Mouse (Mus musculus) heart, embryonic 11.5 days (tissue): ENCODE data around the gene Skap1. TPM values are rescaled to one million over a fixed set of nuclear protein-coding genes. Genes with fewer than 3 reads are reported as not detected.

ENCODE experiments used
- ATAC-seq: fragments of 200-750 bp; cut with Nextera tagmentation; replicated peaks from 2 replicates; pipeline ENCODE4 v1.8.0; 2017; ENCODE audit warnings: moderate library complexity; ENCODE audit not compliant: insufficient number of reproducible peaks, low FRiP score, low TSS enrichment
- H3K27ac ChIP-seq: fragments of 300-500 bp; sonication (generic); 2 replicates; pipeline ENCODE4 v1.5.1; 2014; ENCODE audit warnings: mild to moderate bottlenecking, low read depth, low read length
- H3K27me3 ChIP-seq: fragments of 300-500 bp; sonication (generic); 2 replicates; pipeline ENCODE4 v1.6.1; 2014; ENCODE audit warnings: mild to moderate bottlenecking, low read length, mixed read lengths; ENCODE audit not compliant: control insufficient read depth, insufficient read depth
- H3K36me3 ChIP-seq: fragments of 300-500 bp; sonication (generic); 2 replicates; pipeline ENCODE4 v1.6.1; 2014; ENCODE audit warnings: mild to moderate bottlenecking, low read length, moderate library complexity, mixed read lengths; ENCODE audit not compliant: control insufficient read depth, insufficient read depth
- H3K4me1 ChIP-seq: fragments of 300-500 bp; sonication (generic); 2 replicates; pipeline ENCODE4 v1.6.1; 2014; ENCODE audit warnings: low read length; ENCODE audit not compliant: control insufficient read depth, insufficient read depth
- H3K4me2 ChIP-seq: fragments of 300-500 bp; sonication (generic); 2 replicates; pipeline ENCODE4 v1.6.1; 2014; ENCODE audit warnings: mild to moderate bottlenecking, moderate library complexity
- H3K4me3 ChIP-seq: fragments of 300-500 bp; sonication (generic); 2 replicates; pipeline ENCODE4 v1.5.1; 2014; ENCODE audit warnings: low read depth, low read length
- H3K9ac ChIP-seq: fragments of 300-500 bp; sonication (generic); 2 replicates; pipeline ENCODE4 v1.6.1; 2014; ENCODE audit warnings: mild to moderate bottlenecking, low read depth, low read length, moderate library complexity
- H3K9me3 ChIP-seq: fragments of 300-500 bp; sonication (generic); replicated peaks from 2 replicates; pipeline ENCODE4 v1.6.1; 2016; ENCODE audit warnings: low read length; ENCODE audit not compliant: control insufficient read depth
- WGBS: fragments of 180-500 bp; shearing (Covaris S2); extraction: QIAGEN DNeasy Blood & Tissue Kit; methylation state at CpG from one replicate; pipeline ENCODE4 v1.1.7; 2014; ENCODE audit not compliant: insufficient replicate concordance; 5-methylcytosine and 5-hydroxymethylcytosine counted together
- polyA plus RNA-seq: library from polyadenylated mRNA; unstranded; fragments of >200 nt; fragmentation: Nextera tagmentation; extraction: Ambion mirVana; gene quantifications from 2 replicates; pipeline ENCODE4 v1.2.1, GENCODE M21; 2014

Gene Skap1
- polyA plus RNA-seq, 1 experiment from 2014 or later, result 0.46 TPM

GRCm38 (mm10) chr11:96805606-96806005 is 341.2 kb downstream of the Skap1 start:
- no peak for ATAC-seq
- Histone ChIP-seq H3K27me3 (no peaks in the 10 kb centered on the region), H3K4me2 (no peak overlapping the region), H3K4me3 (no peak overlapping the region), H3K27ac (no peak overlapping the region), H3K9me3 (no peaks in the 10 kb centered on the region), H3K9ac (no peak overlapping the region), H3K36me3 (peaks cover 46% of the 10 kb centered on the region), H3K4me1 (no peaks in the 10 kb centered on the region)
- 90% methylated on average over 5 of the region's 5 CpGs for WGBS

DNA sequence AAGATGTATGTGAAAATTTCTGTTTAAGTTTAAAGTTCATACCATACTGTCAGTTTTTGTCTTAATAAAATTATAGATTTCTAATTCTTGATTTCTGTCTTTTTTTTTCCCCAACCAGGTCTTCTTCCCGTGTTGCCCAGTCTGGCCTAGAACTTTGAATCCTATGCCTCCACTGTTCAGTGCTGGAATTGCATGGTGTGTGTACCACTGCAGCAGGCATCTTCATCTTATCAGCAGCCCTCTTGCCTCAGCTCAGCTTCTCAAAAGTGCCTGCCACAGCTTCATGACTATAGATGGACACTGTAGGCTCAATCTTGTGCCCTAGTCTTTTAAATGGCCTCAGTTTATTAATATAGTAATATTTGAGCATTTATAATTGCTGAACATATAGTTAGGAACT is 343.7 kb downstream of the Skap1 start:
- Histone ChIP-seq H3K4me2 (no peak overlapping the region), H3K9me3 (no peaks in the 10 kb centered on the region), H3K27ac (no peak overlapping the region), H3K9ac (no peak overlapping the region), H3K27me3 (no peaks in the 10 kb centered on the region), H3K36me3 (peaks cover 32% of the 10 kb centered on the region), H3K4me3 (no peak overlapping the region), H3K4me1 (no peaks in the 10 kb centered on the region)
- ATAC-seq, result no peak
- WGBS, result 39% methylated on average over 1 of the region's 1 CpGs

Other genes starting within 250 kb of the Skap1 start
- 0.09 TPM in 1 of 2 replicates, not detected in the other for gene Hoxb9, start 193.1 kb upstream of the Skap1 start, polyA plus RNA-seq
- gene Hoxb8, start 182.7 kb upstream of the Skap1 start, polyA plus RNA-seq, result 0.06 TPM in 1 of 2 replicates, not detected in the other
- gene Hoxb7, start 178.0 kb upstream of the Skap1 start, polyA plus RNA-seq, result 0.28 and 0.31 TPM in 2 replicates
- gene Hoxb6, start 172.1 kb upstream of the Skap1 start, polyA plus RNA-seq, result 0.32 and 0.90 TPM in 2 replicates
- gene Hoxb5, start 161.3 kb upstream of the Skap1 start, polyA plus RNA-seq, result 0.65 and 2.4 TPM in 2 replicates
- 0.21 and 0.77 TPM in 2 replicates for gene Hoxb4, start 146.3 kb upstream of the Skap1 start, polyA plus RNA-seq
- 0.74 and 1.0 TPM in 2 replicates for gene Hoxb3, start 141.3 kb upstream of the Skap1 start, polyA plus RNA-seq
- 4.5 and 7.4 TPM in 2 replicates for gene Hoxb2, start 114.1 kb upstream of the Skap1 start, polyA plus RNA-seq
- gene Hoxb1, start 98.8 kb upstream of the Skap1 start, polyA plus RNA-seq, result 0.19 TPM in 1 of 2 replicates, not detected in the other